Mouse (Mus musculus) thymus, adult 2 months (tissue): Measurements from ENCODE around the gene Dusp14. TPM values are rescaled to one million over a fixed set of nuclear protein-coding genes. Genes with fewer than 3 reads are reported as not detected.

Source experiments
- DNase-seq: peaks from one replicate; pipeline ENCODE4 v3.0.0; 2021
- H3K27ac ChIP-seq: fragments of 200-500 bp; 2 replicates; pipeline ENCODE4 v1.5.1; 2012; ENCODE audit warnings: low read length, control low read depth; ENCODE audit not compliant: control insufficient read depth, insufficient read depth
- H3K27me3 ChIP-seq: fragments of 200-500 bp; 2 replicates; pipeline ENCODE4 v1.6.1; 2012; ENCODE audit warnings: mild to moderate bottlenecking, low read length, moderate library complexity, mixed read lengths; ENCODE audit not compliant: control insufficient read depth, insufficient read depth
- H3K36me3 ChIP-seq: fragments of 200-500 bp; 2 replicates; pipeline ENCODE4 v1.6.1; 2012; ENCODE audit warnings: mild to moderate bottlenecking, low read length, moderate library complexity; ENCODE audit not compliant: control insufficient read depth, insufficient read depth
- H3K4me1 ChIP-seq: fragments of 200-500 bp; replicated peaks from 2 replicates; pipeline ENCODE4 v1.6.1; 2012; ENCODE audit warnings: low read length; ENCODE audit not compliant: control insufficient read depth, insufficient read depth
- H3K4me3 ChIP-seq: fragments of 200-500 bp; 2 replicates; pipeline ENCODE4 v1.5.1; 2012; ENCODE audit warnings: mild to moderate bottlenecking, low read length, control low read depth, moderate library complexity; ENCODE audit not compliant: control insufficient read depth, insufficient read depth
- CTCF ChIP-seq: fragments of 200-500 bp; IDR thresholded peaks from 2 replicates; pipeline ENCODE4 v1.5.1; 2012; ENCODE audit warnings: mild to moderate bottlenecking, control low read depth, low read length, moderate library complexity, borderline replicate concordance; ENCODE audit not compliant: control insufficient read depth, poor library complexity, insufficient read depth; ENCODE audit errors: extremely low read depth
- POLR2A ChIP-seq: fragments of 200-500 bp; IDR thresholded peaks from 2 replicates; pipeline ENCODE4 v1.6.1; 2012; ENCODE audit warnings: mild to moderate bottlenecking, low read length, control low read depth, moderate library complexity; ENCODE audit not compliant: control insufficient read depth, poor library complexity, insufficient read depth; ENCODE audit errors: extremely low read depth
- WGBS: fragments of 180-500 bp; shearing (Covaris S2); methylation state at CpG from one replicate; pipeline ENCODE4 v1.1.7; 2018; 5-methylcytosine and 5-hydroxymethylcytosine counted together
- polyA plus RNA-seq: library from polyadenylated mRNA; depleted of rRNA; stranded (reverse); fragments of >200 nt; gene quantifications from 2 replicates; pipeline ENCODE4 v1.2.3, GENCODE M21; 2012

The Dusp14 gene
- polyA plus RNA-seq, 1 experiment = 12.4 TPM

DNA sequence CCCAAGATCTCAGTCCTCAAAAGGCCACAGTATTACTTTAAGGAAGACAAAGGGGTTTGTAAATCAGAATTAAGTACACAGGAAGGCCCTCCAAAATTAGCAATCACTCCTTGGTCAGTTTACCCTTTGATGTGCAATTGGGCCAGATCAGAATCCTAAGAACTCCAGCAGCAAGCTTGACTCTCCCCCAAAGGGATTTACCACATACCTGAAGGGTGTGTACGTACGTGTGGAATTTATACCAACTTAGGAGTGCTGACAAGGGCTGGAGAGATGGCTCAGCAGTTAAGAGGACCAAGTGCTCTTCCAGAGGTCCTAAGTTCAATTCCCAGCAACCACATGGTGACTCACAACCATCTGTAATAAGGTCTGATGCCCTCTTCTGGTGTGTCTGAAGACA, 7.2 kb downstream of the Dusp14 start:
- TF ChIP-seq POLR2A (no peak), CTCF (no peak)
- peaks cover 1% of the 10 kb centered on the region; the same call in 1 of the 2 replicates for H3K27me3 ChIP-seq
- H3K27ac ChIP-seq = no peak overlapping the region
- 95% methylated on average over 2 of the region's 2 CpGs for WGBS
- H3K36me3 ChIP-seq = no peaks in the 10 kb centered on the region
- H3K4me3 ChIP-seq = no peak overlapping the region
- no peaks in the 10 kb centered on the region for H3K4me1 ChIP-seq
- DNase-seq = no peak

DNA sequence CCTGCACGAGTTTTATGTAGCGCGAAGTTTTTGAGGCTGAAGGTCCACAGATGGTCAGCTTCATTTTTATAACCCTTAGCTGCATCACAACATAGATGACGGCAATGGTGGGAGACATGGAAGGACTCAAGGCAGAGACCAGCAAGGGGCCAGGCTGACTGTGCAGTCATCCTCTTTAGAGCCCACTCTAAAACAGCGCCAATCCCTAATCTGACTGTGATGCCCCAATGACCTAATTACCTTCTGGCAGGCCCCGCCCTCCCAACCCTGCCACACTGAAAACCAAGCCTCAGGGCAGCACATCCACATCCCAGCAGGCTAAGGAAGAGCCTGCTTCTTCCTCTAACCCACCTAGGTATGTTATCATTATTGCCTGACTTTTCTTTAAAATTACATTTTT, 8.4 kb downstream of the Dusp14 start:
- DNase-seq = no peak
- WGBS = 93% methylated on average over 6 of the region's 6 CpGs
- H3K27me3 ChIP-seq = no peaks in the 10 kb centered on the region
- H3K27ac ChIP-seq = no peak overlapping the region
- no peaks in the 10 kb centered on the region for H3K36me3 ChIP-seq
- TF ChIP-seq CTCF = no peak
- TF ChIP-seq POLR2A = no peak
- no peaks in the 10 kb centered on the region for H3K4me1 ChIP-seq
- H3K4me3 ChIP-seq = no peak overlapping the region

GRCm38 (mm10) chr11:84059784-84060183, 9.3 kb downstream of the Dusp14 start:
- 99% methylated on average over 2 of the region's 2 CpGs for WGBS
- no peak for DNase-seq
- Histone ChIP-seq H3K27me3 (no peaks in the 10 kb centered on the region), H3K27ac (no peak overlapping the region), H3K4me1 (no peaks in the 10 kb centered on the region), H3K36me3 (no peaks in the 10 kb centered on the region), H3K4me3 (no peak overlapping the region)
- TF ChIP-seq CTCF (no peak), POLR2A (no peak)

GRCm38 (mm10) chr11:84057418-84057817, 11.6 kb downstream of the Dusp14 start:
- 97% methylated on average over 2 of the region's 2 CpGs for WGBS

GRCm38 (mm10) chr11:84053524-84054163, 15.4 kb downstream of the Dusp14 start:
- DNase-seq = no peak
- no peaks in the 10 kb centered on the region for H3K27me3 ChIP-seq
- H3K4me1 ChIP-seq = no peaks in the 10 kb centered on the region
- no peak overlapping the region for H3K27ac ChIP-seq
- 86% methylated on average over 10 of the region's 10 CpGs for WGBS
- TF ChIP-seq CTCF (no peak), POLR2A (no peak)
- no peak overlapping the region for H3K4me3 ChIP-seq
- H3K36me3 ChIP-seq = no peaks in the 10 kb centered on the region

More at GRCm38 (mm10) chr11:84057418-84057817, 11.6 kb downstream of the Dusp14 start:
- Histone ChIP-seq H3K4me1 (no peaks in the 10 kb centered on the region), H3K36me3 (no peaks in the 10 kb centered on the region), H3K27me3 (no peaks in the 10 kb centered on the region), H3K4me3 (no peak overlapping the region), H3K27ac (no peak overlapping the region)
- no peak for DNase-seq
- no peak for TF ChIP-seq POLR2A
- TF ChIP-seq CTCF = no peak

GRCm38 (mm10) chr11:84053055-84053454, 16.0 kb downstream of the Dusp14 start:
- TF ChIP-seq CTCF = no peak
- TF ChIP-seq POLR2A = no peak
- 94% methylated on average over 7 of the region's 7 CpGs for WGBS
- Histone ChIP-seq H3K27ac (no peak overlapping the region), H3K4me3 (no peak overlapping the region), H3K27me3 (no peaks in the 10 kb centered on the region), H3K36me3 (no peaks in the 10 kb centered on the region), H3K4me1 (no peaks in the 10 kb centered on the region)
- DNase-seq = no peak

DNA sequence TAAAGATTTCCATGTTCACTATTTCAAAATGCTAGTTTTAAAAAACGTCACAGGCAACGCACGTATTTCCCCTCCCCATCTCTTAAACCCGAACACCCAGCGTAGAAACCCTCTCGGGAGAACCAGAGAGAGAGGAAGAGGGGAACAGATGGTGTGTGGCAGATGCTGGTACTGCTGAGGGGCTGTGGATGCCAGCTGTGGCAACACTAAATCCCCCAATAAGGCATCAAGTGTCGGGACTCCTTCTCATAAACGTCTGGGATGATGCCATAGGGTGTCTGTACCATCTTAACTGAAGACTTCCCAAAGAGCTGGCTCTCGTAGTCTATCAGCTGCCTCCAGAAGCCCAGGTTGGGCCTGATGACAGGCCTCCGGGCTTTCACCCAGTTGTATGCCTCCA, 20.6 kb downstream of the Dusp14 start:
- no peaks in the 10 kb centered on the region for H3K36me3 ChIP-seq
- no peaks in the 10 kb centered on the region for H3K27me3 ChIP-seq
- TF ChIP-seq POLR2A (no peak), CTCF (no peak)
- no peak for DNase-seq
- H3K4me1 ChIP-seq = no peaks in the 10 kb centered on the region
- 55% methylated on average over 10 of the region's 10 CpGs for WGBS
- no peak overlapping the region for H3K4me3 ChIP-seq
- H3K27ac ChIP-seq = no peak overlapping the region
